Mouse (Mus musculus): ENCODE results near the gene Hpn. TPM values are rescaled to one million over a fixed set of nuclear protein-coding genes. Genes with fewer than 3 reads are reported as not detected.

The Hpn gene
- polyA plus RNA-seq, 1 experiment, result 22.1 TPM

- no peak overlapping the region for H3K4me3 ChIP-seq (ENCODE audit: extremely low read depth, insufficient read depth, insufficient read length)
- no peak overlapping the region for H3K27ac ChIP-seq (ENCODE audit: insufficient read depth, low read length)
- DNase-seq (ENCODE audit: low read depth in 1 of 2, low spot score in 2 of 2), result no peak
- no peaks in the 10 kb centered on the region for H3K36me3 ChIP-seq (ENCODE audit: control insufficient read depth, insufficient read depth, low read length)
- H3K4me1 ChIP-seq (ENCODE audit: control insufficient read depth, insufficient read depth, insufficient read length), result no peaks in the 10 kb centered on the region
- H3K27me3 ChIP-seq (ENCODE audit: control insufficient read depth, insufficient read depth, low read length), result no peaks in the 10 kb centered on the region
- WGBS, result 79% methylated on average over 5 of the region's 5 CpGs
- TF ChIP-seq POLR2A (IDR thresholded peaks at IDR 0.05; ENCODE audit: low read depth, low read length) (no peak), CTCF (IDR thresholded peaks at IDR 0.05; ENCODE audit: extremely low read depth, insufficient read depth, insufficient read length, insufficient replicate concordance) (no peak)
Measured at GRCm38 (mm10) chr7:31067836-31068235, 47.3 kb downstream of the Hpn start.

- no peaks in the 10 kb centered on the region for H3K36me3 ChIP-seq (ENCODE audit: control insufficient read depth, insufficient read depth, low read length)
- no peak overlapping the region for H3K27ac ChIP-seq (ENCODE audit: insufficient read depth, low read length)
- no peak for DNase-seq (ENCODE audit: low read depth in 1 of 2, low spot score in 2 of 2)
- no peak for TF ChIP-seq POLR2A (IDR thresholded peaks at IDR 0.05; ENCODE audit: low read depth, low read length)
- TF ChIP-seq CTCF (IDR thresholded peaks at IDR 0.05; ENCODE audit: extremely low read depth, insufficient read depth, insufficient read length, insufficient replicate concordance), result no peak
- H3K27me3 ChIP-seq (ENCODE audit: control insufficient read depth, insufficient read depth, low read length), result no peaks in the 10 kb centered on the region
- H3K4me3 ChIP-seq (ENCODE audit: extremely low read depth, insufficient read depth, insufficient read length), result no peak overlapping the region
- 86% methylated on average over 12 of the region's 12 CpGs for WGBS
- H3K4me1 ChIP-seq (ENCODE audit: control insufficient read depth, insufficient read depth, insufficient read length), result peaks cover 2% of the 10 kb centered on the region; the same call in 1 of the 2 replicates
Measured at GRCm38 (mm10) chr7:31063074-31063560, 52.0 kb downstream of the Hpn start.

GRCm38 (mm10) chr7:31060621-31061010, 54.5 kb downstream of the Hpn start:
- H3K27me3 ChIP-seq (ENCODE audit: control insufficient read depth, insufficient read depth, low read length), result no peaks in the 10 kb centered on the region
- TF ChIP-seq CTCF (IDR thresholded peaks at IDR 0.05; ENCODE audit: extremely low read depth, insufficient read depth, insufficient read length, insufficient replicate concordance) (no peak), POLR2A (IDR thresholded peaks at IDR 0.05; ENCODE audit: low read depth, low read length) (no peak)
- WGBS, result 90% methylated on average over 7 of the region's 7 CpGs

GRCm38 (mm10) chr7:31059919-31060620, 55.0 kb downstream of the Hpn start:
- TF ChIP-seq POLR2A (IDR thresholded peaks at IDR 0.05; ENCODE audit: low read depth, low read length), result no peak
- no peak for TF ChIP-seq CTCF (IDR thresholded peaks at IDR 0.05; ENCODE audit: extremely low read depth, insufficient read depth, insufficient read length, insufficient replicate concordance)
- Histone ChIP-seq H3K27me3 (ENCODE audit: control insufficient read depth, insufficient read depth, low read length) (no peaks in the 10 kb centered on the region), H3K36me3 (ENCODE audit: control insufficient read depth, insufficient read depth, low read length) (no peaks in the 10 kb centered on the region), H3K4me3 (ENCODE audit: extremely low read depth, insufficient read depth, insufficient read length) (no peak overlapping the region), H3K4me1 (ENCODE audit: control insufficient read depth, insufficient read depth, insufficient read length) (peaks cover 2% of the 10 kb centered on the region; the same call in 1 of the 2 replicates), H3K27ac (ENCODE audit: insufficient read depth, low read length) (no peak overlapping the region)
- 92% methylated on average over 11 of the region's 11 CpGs for WGBS
- no peak for DNase-seq (ENCODE audit: low read depth in 1 of 2, low spot score in 2 of 2)

More at GRCm38 (mm10) chr7:31060621-31061010, 54.5 kb downstream of the Hpn start:
- no peak for DNase-seq (ENCODE audit: low read depth in 1 of 2, low spot score in 2 of 2)
- Histone ChIP-seq H3K4me3 (ENCODE audit: extremely low read depth, insufficient read depth, insufficient read length) (no peak overlapping the region), H3K4me1 (ENCODE audit: control insufficient read depth, insufficient read depth, insufficient read length) (peaks cover 2% of the 10 kb centered on the region; the same call in 1 of the 2 replicates), H3K27ac (ENCODE audit: insufficient read depth, low read length) (no peak overlapping the region), H3K36me3 (ENCODE audit: control insufficient read depth, insufficient read depth, low read length) (no peaks in the 10 kb centered on the region)

- Histone ChIP-seq H3K27ac (ENCODE audit: insufficient read depth, low read length) (no peak within 1 kb of the TSS), H3K36me3 (ENCODE audit: control insufficient read depth, insufficient read depth, low read length) (no peaks in the 10 kb centered on the region), H3K4me3 (ENCODE audit: extremely low read depth, insufficient read depth, insufficient read length) (no peak within 1 kb of the TSS), H3K4me1 (ENCODE audit: control insufficient read depth, insufficient read depth, insufficient read length) (peaks cover 2% of the 10 kb centered on the region; the same call in 1 of the 2 replicates), H3K27me3 (ENCODE audit: control insufficient read depth, insufficient read depth, low read length) (no peaks in the 10 kb centered on the region)
- TF ChIP-seq POLR2A (IDR thresholded peaks at IDR 0.05; ENCODE audit: low read depth, low read length) (no peak), CTCF (IDR thresholded peaks at IDR 0.05; ENCODE audit: extremely low read depth, insufficient read depth, insufficient read length, insufficient replicate concordance) (peak; percentile 98)
- WGBS, result 6% methylated on average over 2 of the region's 2 CpGs
- DNase-seq (ENCODE audit: low read depth in 1 of 2, low spot score in 2 of 2), result peak in 1 of 2 experiments; percentile 70
Measured at GRCm38 (mm10) chr7:31059108-31059507, 56.0 kb downstream of the Hpn start, which contains the start of gene Lgi4. Gene Lgi4, plus strand, starts transcription at chr7:31059342.

GRCm38 (mm10) chr7:31058211-31058610, 56.9 kb downstream of the Hpn start:
- Histone ChIP-seq H3K4me1 (ENCODE audit: control insufficient read depth, insufficient read depth, insufficient read length) (peaks cover 2% of the 10 kb centered on the region; the same call in 1 of the 2 replicates), H3K27me3 (ENCODE audit: control insufficient read depth, insufficient read depth, low read length) (no peaks in the 10 kb centered on the region), H3K36me3 (ENCODE audit: control insufficient read depth, insufficient read depth, low read length) (no peaks in the 10 kb centered on the region), H3K4me3 (ENCODE audit: extremely low read depth, insufficient read depth, insufficient read length) (no peak overlapping the region), H3K27ac (ENCODE audit: insufficient read depth, low read length) (no peak overlapping the region)
- WGBS, result 89% methylated on average over 6 of the region's 6 CpGs
- TF ChIP-seq CTCF (IDR thresholded peaks at IDR 0.05; ENCODE audit: extremely low read depth, insufficient read depth, insufficient read length, insufficient replicate concordance) (no peak), POLR2A (IDR thresholded peaks at IDR 0.05; ENCODE audit: low read depth, low read length) (no peak)
- DNase-seq (ENCODE audit: low read depth in 1 of 2, low spot score in 2 of 2), result no peak

- DNase-seq (ENCODE audit: low read depth in 1 of 2, low spot score in 2 of 2), result no peak
- TF ChIP-seq CTCF (IDR thresholded peaks at IDR 0.05; ENCODE audit: extremely low read depth, insufficient read depth, insufficient read length, insufficient replicate concordance), result no peak
- Histone ChIP-seq H3K27me3 (ENCODE audit: control insufficient read depth, insufficient read depth, low read length) (peaks cover 1% of the 10 kb centered on the region; the same call in 1 of the 2 replicates), H3K36me3 (ENCODE audit: control insufficient read depth, insufficient read depth, low read length) (no peaks in the 10 kb centered on the region), H3K4me3 (ENCODE audit: extremely low read depth, insufficient read depth, insufficient read length) (no peak overlapping the region), H3K27ac (ENCODE audit: insufficient read depth, low read length) (no peak overlapping the region), H3K4me1 (ENCODE audit: control insufficient read depth, insufficient read depth, insufficient read length) (peaks cover 2% of the 10 kb centered on the region; the same call in 1 of the 2 replicates)
- WGBS, result 90% methylated on average over 5 of the region's 5 CpGs
Measured at GRCm38 (mm10) chr7:31057730-31058129, 57.4 kb downstream of the Hpn start.
